Mouse (Mus musculus): ENCODE measurements around the gene Dscaml1. TPM values are rescaled to one million over a fixed set of nuclear protein-coding genes. Genes with fewer than 3 reads are reported as not detected.

Dscaml1 gene
- polyA plus RNA-seq, 1 experiment from 2014 or later: 0.06 TPM

GRCm38 (mm10) chr9:45704441-45704840 is 278.0 kb downstream of the Dscaml1 start:
- 65% methylated on average over 3 of the region's 3 CpGs for WGBS
- no peaks in the 10 kb centered on the region for H3K4me1 ChIP-seq (ENCODE audit: control insufficient read depth, insufficient read depth, low read length)
- H3K27ac ChIP-seq (ENCODE audit: low read length): no peak overlapping the region
- no peak overlapping the region for H3K9ac ChIP-seq (replicated peaks; ENCODE audit: low read depth, low read length)
- no peak overlapping the region for H3K4me3 ChIP-seq (ENCODE audit: low read depth, low read length)
- no peak overlapping the region for H3K4me2 ChIP-seq (replicated peaks; ENCODE audit: low read depth, low read length)
- H3K9me3 ChIP-seq (ENCODE audit: control insufficient read depth, low read depth, low read length): no peaks in the 10 kb centered on the region
- H3K36me3 ChIP-seq (ENCODE audit: control insufficient read depth, insufficient read depth, low read length): no peaks in the 10 kb centered on the region
- no peak for ATAC-seq (ENCODE audit: insufficient number of reproducible peaks, insufficient read depth, low FRiP score, low read depth)
- H3K27me3 ChIP-seq (ENCODE audit: control insufficient read depth, insufficient read depth, low read length): no peaks in the 10 kb centered on the region

- H3K36me3 ChIP-seq (ENCODE audit: control insufficient read depth, insufficient read depth, low read length): no peaks in the 10 kb centered on the region
- H3K4me3 ChIP-seq (ENCODE audit: low read depth, low read length): no peak overlapping the region
- no peaks in the 10 kb centered on the region for H3K4me1 ChIP-seq (ENCODE audit: control insufficient read depth, insufficient read depth, low read length)
- WGBS: 65% methylated on average over 11 of the region's 11 CpGs
- H3K9me3 ChIP-seq (ENCODE audit: control insufficient read depth, low read depth, low read length): no peaks in the 10 kb centered on the region
- no peak overlapping the region for H3K9ac ChIP-seq (replicated peaks; ENCODE audit: low read depth, low read length)
- H3K4me2 ChIP-seq (replicated peaks; ENCODE audit: low read depth, low read length): no peak overlapping the region
- ATAC-seq (ENCODE audit: insufficient number of reproducible peaks, insufficient read depth, low FRiP score, low read depth): no peak
- H3K27me3 ChIP-seq (ENCODE audit: control insufficient read depth, insufficient read depth, low read length): no peaks in the 10 kb centered on the region
- no peak overlapping the region for H3K27ac ChIP-seq (ENCODE audit: low read length)
These were observed 283.9 kb downstream of the Dscaml1 start for GRCm38 (mm10) chr9:45710300-45710699.

- no peak overlapping the region for H3K4me2 ChIP-seq (replicated peaks; ENCODE audit: low read depth, low read length)
- no peaks in the 10 kb centered on the region for H3K27me3 ChIP-seq (ENCODE audit: control insufficient read depth, insufficient read depth, low read length)
- no peak overlapping the region for H3K4me3 ChIP-seq (ENCODE audit: low read depth, low read length)
- H3K9ac ChIP-seq (replicated peaks; ENCODE audit: low read depth, low read length): no peak overlapping the region
- no peaks in the 10 kb centered on the region for H3K36me3 ChIP-seq (ENCODE audit: control insufficient read depth, insufficient read depth, low read length)
- no peaks in the 10 kb centered on the region for H3K9me3 ChIP-seq (ENCODE audit: control insufficient read depth, low read depth, low read length)
- H3K4me1 ChIP-seq (ENCODE audit: control insufficient read depth, insufficient read depth, low read length): no peaks in the 10 kb centered on the region
- ATAC-seq (ENCODE audit: insufficient number of reproducible peaks, insufficient read depth, low FRiP score, low read depth): no peak
- H3K27ac ChIP-seq (ENCODE audit: low read length): no peak overlapping the region
- 61% methylated on average over 3 of the region's 3 CpGs for WGBS
These were observed 289.0 kb downstream of the Dscaml1 start for GRCm38 (mm10) chr9:45715387-45715786.

GRCm38 (mm10) chr9:45719997-45720396 is 293.6 kb downstream of the Dscaml1 start:
- WGBS: 75% methylated on average over 7 of the region's 7 CpGs
- H3K9me3 ChIP-seq (ENCODE audit: control insufficient read depth, low read depth, low read length): no peaks in the 10 kb centered on the region
- H3K4me3 ChIP-seq (ENCODE audit: low read depth, low read length): no peak overlapping the region
- H3K9ac ChIP-seq (replicated peaks; ENCODE audit: low read depth, low read length): no peak overlapping the region
- H3K36me3 ChIP-seq (ENCODE audit: control insufficient read depth, insufficient read depth, low read length): no peaks in the 10 kb centered on the region
- no peak overlapping the region for H3K4me2 ChIP-seq (replicated peaks; ENCODE audit: low read depth, low read length)
- ATAC-seq (ENCODE audit: insufficient number of reproducible peaks, insufficient read depth, low FRiP score, low read depth): no peak
- no peaks in the 10 kb centered on the region for H3K27me3 ChIP-seq (ENCODE audit: control insufficient read depth, insufficient read depth, low read length)
- H3K4me1 ChIP-seq (ENCODE audit: control insufficient read depth, insufficient read depth, low read length): no peaks in the 10 kb centered on the region
- no peak overlapping the region for H3K27ac ChIP-seq (ENCODE audit: low read length)

GRCm38 (mm10) chr9:45731851-45732250 is 305.4 kb downstream of the Dscaml1 start:
- no peak for ATAC-seq (ENCODE audit: insufficient number of reproducible peaks, insufficient read depth, low FRiP score, low read depth)
- H3K4me2 ChIP-seq (replicated peaks; ENCODE audit: low read depth, low read length): no peak overlapping the region

GRCm38 (mm10) chr9:45733246-45733645 is 306.8 kb downstream of the Dscaml1 start:
- Histone ChIP-seq H3K4me2 (replicated peaks; ENCODE audit: low read depth, low read length) (no peak overlapping the region), H3K36me3 (ENCODE audit: control insufficient read depth, insufficient read depth, low read length) (no peaks in the 10 kb centered on the region), H3K4me1 (ENCODE audit: control insufficient read depth, insufficient read depth, low read length) (no peaks in the 10 kb centered on the region), H3K4me3 (ENCODE audit: low read depth, low read length) (no peak overlapping the region), H3K27me3 (ENCODE audit: control insufficient read depth, insufficient read depth, low read length) (no peaks in the 10 kb centered on the region), H3K27ac (ENCODE audit: low read length) (no peak overlapping the region), H3K9me3 (ENCODE audit: control insufficient read depth, low read depth, low read length) (no peaks in the 10 kb centered on the region), H3K9ac (replicated peaks; ENCODE audit: low read depth, low read length) (no peak overlapping the region)
- 67% methylated on average over 6 of the region's 6 CpGs for WGBS
- no peak for ATAC-seq (ENCODE audit: insufficient number of reproducible peaks, insufficient read depth, low FRiP score, low read depth)

More at GRCm38 (mm10) chr9:45731851-45732250, 305.4 kb downstream of the Dscaml1 start:
- Histone ChIP-seq H3K9ac (replicated peaks; ENCODE audit: low read depth, low read length) (no peak overlapping the region), H3K36me3 (ENCODE audit: control insufficient read depth, insufficient read depth, low read length) (no peaks in the 10 kb centered on the region), H3K9me3 (ENCODE audit: control insufficient read depth, low read depth, low read length) (no peaks in the 10 kb centered on the region), H3K4me3 (ENCODE audit: low read depth, low read length) (no peak overlapping the region), H3K27ac (ENCODE audit: low read length) (no peak overlapping the region), H3K27me3 (ENCODE audit: control insufficient read depth, insufficient read depth, low read length) (no peaks in the 10 kb centered on the region), H3K4me1 (ENCODE audit: control insufficient read depth, insufficient read depth, low read length) (no peaks in the 10 kb centered on the region)
- WGBS: 80% methylated on average over 5 of the region's 5 CpGs

GRCm38 (mm10) chr9:45739001-45739701 is 312.7 kb downstream of the Dscaml1 start:
- no peak overlapping the region for H3K4me2 ChIP-seq (replicated peaks; ENCODE audit: low read depth, low read length)
- ATAC-seq (ENCODE audit: insufficient number of reproducible peaks, insufficient read depth, low FRiP score, low read depth): no peak
- H3K27ac ChIP-seq (ENCODE audit: low read length): no peak overlapping the region
- no peaks in the 10 kb centered on the region for H3K9me3 ChIP-seq (ENCODE audit: control insufficient read depth, low read depth, low read length)
- no peaks in the 10 kb centered on the region for H3K27me3 ChIP-seq (ENCODE audit: control insufficient read depth, insufficient read depth, low read length)
- H3K4me3 ChIP-seq (ENCODE audit: low read depth, low read length): no peak overlapping the region
- H3K36me3 ChIP-seq (ENCODE audit: control insufficient read depth, insufficient read depth, low read length): no peaks in the 10 kb centered on the region
- 67% methylated on average over 12 of the region's 12 CpGs for WGBS
- H3K4me1 ChIP-seq (ENCODE audit: control insufficient read depth, insufficient read depth, low read length): no peaks in the 10 kb centered on the region
- no peak overlapping the region for H3K9ac ChIP-seq (replicated peaks; ENCODE audit: low read depth, low read length)

- Histone ChIP-seq H3K9ac (replicated peaks; ENCODE audit: low read depth, low read length) (no peak overlapping the region), H3K4me2 (replicated peaks; ENCODE audit: low read depth, low read length) (no peak overlapping the region), H3K27me3 (ENCODE audit: control insufficient read depth, insufficient read depth, low read length) (no peaks in the 10 kb centered on the region), H3K36me3 (ENCODE audit: control insufficient read depth, insufficient read depth, low read length) (no peaks in the 10 kb centered on the region), H3K4me1 (ENCODE audit: control insufficient read depth, insufficient read depth, low read length) (no peaks in the 10 kb centered on the region), H3K27ac (ENCODE audit: low read length) (no peak overlapping the region), H3K9me3 (ENCODE audit: control insufficient read depth, low read depth, low read length) (no peaks in the 10 kb centered on the region), H3K4me3 (ENCODE audit: low read depth, low read length) (no peak overlapping the region)
- no peak for ATAC-seq (ENCODE audit: insufficient number of reproducible peaks, insufficient read depth, low FRiP score, low read depth)
- 66% methylated on average over 17 of the region's 17 CpGs for WGBS
These were observed 313.5 kb downstream of the Dscaml1 start for GRCm38 (mm10) chr9:45739702-45740583.

Measured in stomach, embryonic 14.5 days (tissue).